Mouse (Mus musculus): ENCODE data around the gene Lca5l. TPM values are rescaled to one million over a fixed set of nuclear protein-coding genes. Genes with fewer than 3 reads are reported as not detected.

The Lca5l gene
- polyA plus RNA-seq, 1 experiment from 2014 or later: 1.0 TPM

- 87% methylated on average over 20 of the region's 20 CpGs for WGBS
- Histone ChIP-seq H3K4me3 (peak overlapping the region; percentile 73), H3K36me3 (peaks cover 29% of the 10 kb centered on the region), H3K27me3 (ENCODE audit: low read depth, poor library complexity, severe bottlenecking) (peaks cover 11% of the 10 kb centered on the region; the same call in 1 of the 2 replicates), H3K9me3 (replicated peaks) (no peaks in the 10 kb centered on the region), H3K27ac (replicated peaks) (peak overlapping the region; percentile 92), H3K4me1 (peaks cover 17% of the 10 kb centered on the region)
- DNase-seq (ENCODE audit: low spot score): no peak
Observed at GRCm38 (mm10) chr16:96159794-96160346, 32.2 kb downstream of the Lca5l start.

- Histone ChIP-seq H3K4me3 (peak overlapping the region; percentile 73), H3K9me3 (replicated peaks) (no peaks in the 10 kb centered on the region), H3K36me3 (peaks cover 36% of the 10 kb centered on the region), H3K4me1 (peaks cover 17% of the 10 kb centered on the region), H3K27ac (replicated peaks) (peak overlapping the region; percentile 92), H3K27me3 (ENCODE audit: low read depth, poor library complexity, severe bottlenecking) (peaks cover 11% of the 10 kb centered on the region; the same call in 1 of the 2 replicates)
- WGBS: 1% methylated on average over 67 of the region's 67 CpGs
- peak; percentile 88 for DNase-seq (ENCODE audit: low spot score)
Observed at GRCm38 (mm10) chr16:96159091-96159731, 32.9 kb downstream of the Lca5l start.

DNA sequence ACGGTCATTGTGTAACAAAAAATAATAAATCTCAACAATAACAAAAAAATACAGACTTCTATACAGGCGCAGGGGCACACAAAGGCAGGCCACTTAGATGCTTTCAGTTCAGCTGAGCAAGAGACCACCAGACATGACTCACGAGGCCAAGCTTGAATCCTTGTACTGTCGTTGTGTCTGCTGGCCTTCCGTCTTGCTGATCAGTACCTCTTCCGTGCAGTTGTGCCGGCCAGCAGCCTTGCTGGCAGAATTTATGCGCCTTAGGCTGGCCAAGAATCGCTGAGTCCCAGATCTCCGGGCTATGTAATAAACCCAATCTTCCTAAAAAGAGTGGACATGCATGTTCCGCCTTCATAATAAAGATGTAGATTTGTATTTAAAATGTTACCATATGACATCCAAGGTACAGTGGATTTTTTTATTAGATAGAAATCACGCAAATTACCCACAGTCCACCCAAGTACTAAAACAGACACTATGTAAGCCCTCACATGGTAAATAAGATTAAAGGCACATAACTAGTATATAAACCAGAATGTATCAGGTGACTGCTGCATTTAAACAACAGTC, 33.5 kb downstream of the Lca5l start:
- DNase-seq (ENCODE audit: low spot score): peak; percentile 24
- Histone ChIP-seq H3K4me1 (peaks cover 17% of the 10 kb centered on the region), H3K9me3 (replicated peaks) (no peaks in the 10 kb centered on the region), H3K4me3 (peak overlapping the region; percentile 73), H3K36me3 (peaks cover 42% of the 10 kb centered on the region), H3K27ac (replicated peaks) (peak overlapping the region; percentile 92), H3K27me3 (ENCODE audit: low read depth, poor library complexity, severe bottlenecking) (peaks cover 11% of the 10 kb centered on the region; the same call in 1 of the 2 replicates)
- 67% methylated on average over 12 of the region's 12 CpGs for WGBS

GRCm38 (mm10) chr16:96157171-96157570, 34.9 kb downstream of the Lca5l start:
- Histone ChIP-seq H3K27ac (replicated peaks) (no peak overlapping the region), H3K27me3 (ENCODE audit: low read depth, poor library complexity, severe bottlenecking) (peaks cover 11% of the 10 kb centered on the region; the same call in 1 of the 2 replicates), H3K9me3 (replicated peaks) (no peaks in the 10 kb centered on the region), H3K36me3 (peaks cover 56% of the 10 kb centered on the region), H3K4me3 (no peak overlapping the region), H3K4me1 (peaks cover 17% of the 10 kb centered on the region)
- DNase-seq (ENCODE audit: low spot score): no peak
- 94% methylated on average over 11 of the region's 11 CpGs for WGBS

DNA sequence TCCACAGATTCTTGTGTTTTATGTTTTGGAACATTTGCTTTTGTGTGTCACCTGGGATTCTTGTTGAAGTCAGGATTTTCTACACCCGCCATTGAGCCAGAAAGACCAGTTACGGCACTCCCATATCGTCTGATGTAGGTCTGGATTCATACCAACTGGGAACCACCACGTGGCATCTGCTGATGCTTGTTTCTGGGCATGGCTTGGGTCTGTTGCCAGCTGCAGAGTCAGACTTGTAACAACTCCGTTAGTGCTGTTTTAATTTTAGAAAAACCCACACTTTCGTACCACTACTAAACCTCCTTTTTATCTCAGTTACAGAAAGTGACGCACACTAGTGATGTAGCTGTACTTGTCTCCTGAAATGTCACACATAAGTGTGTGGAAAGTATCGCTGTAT, 36.1 kb downstream of the Lca5l start:
- peaks cover 59% of the 10 kb centered on the region for H3K36me3 ChIP-seq
- DNase-seq (ENCODE audit: low spot score): no peak

DNA sequence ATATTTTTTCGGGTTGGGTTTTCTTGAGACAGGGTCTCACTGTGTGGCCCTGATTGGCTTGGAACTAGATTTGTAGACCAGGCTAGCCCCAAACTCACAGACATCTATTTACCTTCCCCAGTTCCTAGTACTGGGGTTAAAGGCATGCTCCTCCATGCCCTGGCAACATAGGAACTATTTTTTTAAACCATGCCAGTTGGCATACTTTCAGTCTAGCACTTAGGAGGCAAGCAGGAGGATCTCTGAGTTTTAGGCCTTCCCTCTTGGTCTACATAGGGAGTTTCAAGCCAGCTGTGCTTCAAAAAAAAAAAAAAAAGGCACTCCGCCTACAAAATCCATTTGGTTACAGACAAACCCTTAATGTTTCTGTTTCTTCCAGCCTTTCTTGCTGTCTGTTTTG, 37.6 kb downstream of the Lca5l start:
- Histone ChIP-seq H3K27me3 (ENCODE audit: low read depth, poor library complexity, severe bottlenecking) (peaks cover 4% of the 10 kb centered on the region; the same call in 1 of the 2 replicates), H3K9me3 (replicated peaks) (no peaks in the 10 kb centered on the region), H3K4me3 (no peak overlapping the region), H3K36me3 (peaks cover 59% of the 10 kb centered on the region), H3K27ac (replicated peaks) (no peak overlapping the region), H3K4me1 (peaks cover 12% of the 10 kb centered on the region)
- no peak for DNase-seq (ENCODE audit: low spot score)
- WGBS: 88% methylated on average over 2 of the region's 2 CpGs

More for the DNA sequence above, 36.1 kb downstream of the Lca5l start:
- 96% methylated on average over 8 of the region's 8 CpGs for WGBS
- Histone ChIP-seq H3K4me1 (peaks cover 17% of the 10 kb centered on the region), H3K27me3 (ENCODE audit: low read depth, poor library complexity, severe bottlenecking) (peaks cover 11% of the 10 kb centered on the region; the same call in 1 of the 2 replicates), H3K27ac (replicated peaks) (no peak overlapping the region), H3K4me3 (no peak overlapping the region), H3K9me3 (replicated peaks) (no peaks in the 10 kb centered on the region)

DNA sequence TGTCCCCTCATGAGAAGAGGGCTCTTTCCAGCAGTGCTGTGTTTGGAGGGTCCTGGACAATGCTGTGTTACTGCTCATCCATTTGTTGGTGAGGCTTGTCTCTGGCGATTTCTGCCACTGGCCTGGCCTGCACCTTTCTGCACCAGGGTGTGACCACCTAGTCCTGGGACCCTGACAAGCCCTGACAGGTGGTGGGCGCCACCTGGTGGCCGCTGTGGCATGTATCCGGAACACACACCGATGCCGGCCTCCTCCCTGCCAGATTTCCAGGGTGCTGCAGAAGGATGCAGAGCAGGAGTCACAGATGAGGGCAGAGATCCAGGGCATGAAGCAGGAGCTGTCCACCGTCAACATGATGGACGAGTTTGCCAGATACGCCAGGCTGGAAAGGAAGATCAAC, 40.5 kb downstream of the Lca5l start:
- Histone ChIP-seq H3K9me3 (replicated peaks) (no peaks in the 10 kb centered on the region), H3K4me3 (no peak overlapping the region), H3K27me3 (ENCODE audit: low read depth, poor library complexity, severe bottlenecking) (no peaks in the 10 kb centered on the region), H3K4me1 (peaks cover 11% of the 10 kb centered on the region), H3K36me3 (peaks cover 44% of the 10 kb centered on the region), H3K27ac (replicated peaks) (no peak overlapping the region)
- DNase-seq (ENCODE audit: low spot score): peak; percentile 78
- 27% methylated on average over 9 of the region's 9 CpGs for WGBS

GRCm38 (mm10) chr16:96150995-96151394, 41.1 kb downstream of the Lca5l start:
- Histone ChIP-seq H3K4me3 (no peak overlapping the region), H3K4me1 (peaks cover 16% of the 10 kb centered on the region)
- WGBS: 81% methylated on average over 4 of the region's 4 CpGs

GRCm38 (mm10) chr16:96149311-96149710, 42.8 kb downstream of the Lca5l start:
- DNase-seq (ENCODE audit: low spot score): no peak
- H3K36me3 ChIP-seq: peaks cover 24% of the 10 kb centered on the region
- H3K9me3 ChIP-seq (replicated peaks): no peaks in the 10 kb centered on the region
- H3K4me3 ChIP-seq: no peak overlapping the region
- 79% methylated on average over 9 of the region's 9 CpGs for WGBS
- H3K27me3 ChIP-seq (ENCODE audit: low read depth, poor library complexity, severe bottlenecking): no peaks in the 10 kb centered on the region
- peaks cover 21% of the 10 kb centered on the region for H3K4me1 ChIP-seq
- H3K27ac ChIP-seq (replicated peaks): no peak overlapping the region

More at GRCm38 (mm10) chr16:96150995-96151394, 41.1 kb downstream of the Lca5l start:
- no peaks in the 10 kb centered on the region for H3K27me3 ChIP-seq (ENCODE audit: low read depth, poor library complexity, severe bottlenecking)
- H3K27ac ChIP-seq (replicated peaks): no peak overlapping the region
- peaks cover 41% of the 10 kb centered on the region for H3K36me3 ChIP-seq
- H3K9me3 ChIP-seq (replicated peaks): no peaks in the 10 kb centered on the region
- no peak for DNase-seq (ENCODE audit: low spot score)

- WGBS: 82% methylated on average over 6 of the region's 6 CpGs
- DNase-seq (ENCODE audit: low spot score): no peak
- H3K4me3 ChIP-seq: no peak overlapping the region
- no peaks in the 10 kb centered on the region for H3K9me3 ChIP-seq (replicated peaks)
- H3K36me3 ChIP-seq: peaks cover 19% of the 10 kb centered on the region
- H3K27me3 ChIP-seq (ENCODE audit: low read depth, poor library complexity, severe bottlenecking): no peaks in the 10 kb centered on the region
- peaks cover 21% of the 10 kb centered on the region for H3K4me1 ChIP-seq
- H3K27ac ChIP-seq (replicated peaks): no peak overlapping the region
Observed at GRCm38 (mm10) chr16:96148834-96149233, 43.2 kb downstream of the Lca5l start.

- under 1% methylated on average over 5 of the region's 5 CpGs for WGBS
- H3K27ac ChIP-seq (replicated peaks): peak overlapping the region; percentile 87
Observed at GRCm38 (mm10) chr16:96145814-96146213, 46.3 kb downstream of the Lca5l start.

DNA sequence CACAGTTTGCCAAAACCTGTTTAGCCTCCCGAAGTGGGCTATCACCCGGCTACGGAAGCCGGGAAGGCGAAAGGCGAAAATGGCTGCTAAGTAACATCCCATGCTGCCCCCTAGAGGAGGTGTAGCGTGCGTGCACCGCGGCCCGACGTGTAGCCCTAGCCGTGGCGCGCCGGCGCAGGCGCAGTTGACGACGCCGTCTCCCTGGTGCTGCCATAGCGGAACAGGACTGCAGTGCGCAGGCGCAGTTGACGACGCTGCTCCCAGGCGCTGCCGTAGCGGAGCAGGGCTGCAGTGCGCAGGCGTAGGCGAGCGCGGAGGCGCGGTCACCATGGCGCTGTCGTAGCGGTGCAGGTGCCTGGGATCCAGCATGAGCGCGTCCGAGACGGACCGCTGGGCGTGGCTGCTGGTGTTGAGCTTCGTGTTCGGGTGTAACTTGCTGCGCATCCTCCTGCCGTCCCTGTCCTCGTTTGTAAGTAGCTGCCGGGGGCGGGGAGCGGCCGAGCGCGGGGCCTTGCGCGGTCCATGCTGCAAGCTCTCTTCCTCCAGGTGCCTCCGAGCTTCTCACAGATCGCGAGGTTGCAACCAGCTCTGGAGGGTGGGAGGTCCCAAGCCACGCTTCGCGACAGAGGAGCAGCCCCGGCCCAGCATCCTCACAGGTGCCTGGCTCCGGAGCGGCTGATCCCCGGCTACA, 46.8 kb downstream of the Lca5l start, which contains the start of gene Wrb:
Gene Wrb (plus strand): TSS at position 298 of the 691 bp plus-strand sequence.
- peak within 1 kb of the TSS; percentile 94 for H3K4me3 ChIP-seq
- no peaks in the 10 kb centered on the region for H3K36me3 ChIP-seq
- peaks cover 11% of the 10 kb centered on the region for H3K9me3 ChIP-seq (replicated peaks)
- DNase-seq (ENCODE audit: low spot score): peak; percentile 100
- H3K27ac ChIP-seq (replicated peaks): peak within 1 kb of the TSS; percentile 87
- WGBS: under 1% methylated on average over 68 of the region's 68 CpGs
- H3K4me1 ChIP-seq: peaks cover 21% of the 10 kb centered on the region
- no peaks in the 10 kb centered on the region for H3K27me3 ChIP-seq (ENCODE audit: low read depth, poor library complexity, severe bottlenecking)

More at GRCm38 (mm10) chr16:96145814-96146213, 46.3 kb downstream of the Lca5l start:
- Histone ChIP-seq H3K36me3 (no peaks in the 10 kb centered on the region), H3K4me3 (peak overlapping the region; percentile 94), H3K27me3 (ENCODE audit: low read depth, poor library complexity, severe bottlenecking) (no peaks in the 10 kb centered on the region), H3K4me1 (peaks cover 21% of the 10 kb centered on the region), H3K9me3 (replicated peaks) (0 out of 2 replicates have a peak, but pooled peaks cover 7% of the 10 kb centered on the region)
- no peak for DNase-seq (ENCODE audit: low spot score)
